Mouse (Mus musculus) E14TG2a.4 (cell line): ENCODE results near the gene Shmt1.

ENCODE experiments used
- H3K27me3 ChIP-seq: 2 replicates; pipeline ENCODE4 v1.6.1; 2014; ENCODE audit warnings: low read length, control low read depth; ENCODE audit not compliant: insufficient read depth
- H3K36me3 ChIP-seq: 2 replicates; pipeline ENCODE4 v1.6.1; 2014; ENCODE audit warnings: low read length, control low read depth; ENCODE audit not compliant: insufficient read depth
- H3K4me1 ChIP-seq: replicated peaks from 2 replicates; pipeline ENCODE4 v1.6.1; 2014; ENCODE audit warnings: low read depth, low read length, control low read depth
- H3K4me3 ChIP-seq: replicated peaks from 2 replicates; pipeline ENCODE4 v1.5.1; 2014; ENCODE audit warnings: mild to moderate bottlenecking, low read length
- H3K9me3 ChIP-seq: 2 replicates; pipeline ENCODE4 v1.6.1; 2014; ENCODE audit warnings: low read length, control low read depth
- CTCF ChIP-seq: conservative IDR thresholded peaks from 2 replicates; pipeline ENCODE4 v1.5.1; 2014; ENCODE audit warnings: low read length
- NANOG ChIP-seq: IDR thresholded peaks from 2 replicates; pipeline ENCODE4 v1.6.1; 2014; ENCODE audit warnings: borderline replicate concordance, low read length, mixed read lengths
- POU5F1 ChIP-seq: IDR thresholded peaks from 2 replicates; pipeline ENCODE4 v1.6.1; 2014; ENCODE audit warnings: low read length, borderline replicate concordance

Shmt1 gene

DNA sequence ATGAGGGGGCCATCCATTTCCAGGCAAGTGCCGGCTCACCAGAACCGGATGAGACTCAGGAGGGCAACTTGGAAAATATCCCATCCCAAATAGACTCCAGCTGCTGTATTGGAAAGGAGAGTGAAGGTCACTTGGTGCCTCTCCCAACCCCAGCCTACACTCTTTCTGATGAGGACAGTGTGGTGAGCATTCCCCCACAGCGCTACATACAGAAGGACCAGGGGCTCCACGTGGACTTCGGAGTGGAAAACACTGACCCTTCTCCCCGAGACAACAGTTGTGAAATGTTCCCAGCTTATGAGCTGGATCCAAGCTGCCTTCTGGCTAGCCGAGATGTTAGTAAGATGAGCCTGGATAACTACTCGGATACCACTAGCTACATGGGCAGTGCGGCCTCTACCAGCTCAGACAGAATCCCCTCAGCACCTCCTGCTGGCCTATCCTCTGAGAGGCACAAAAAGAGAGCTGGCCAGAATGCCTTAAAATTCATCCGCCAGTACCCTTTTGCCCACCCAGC is 31.8 kb downstream of the Shmt1 start:
- Histone ChIP-seq H3K4me3 (peak overlapping the region; percentile 98), H3K27me3 (no peaks in the 10 kb centered on the region), H3K9me3 (no peaks in the 10 kb centered on the region), H3K4me1 (peaks cover 83% of the 10 kb centered on the region), H3K36me3 (peaks cover 72% of the 10 kb centered on the region)
- TF ChIP-seq POU5F1: no peak
- no peak for TF ChIP-seq NANOG
- TF ChIP-seq CTCF: no peak

DNA sequence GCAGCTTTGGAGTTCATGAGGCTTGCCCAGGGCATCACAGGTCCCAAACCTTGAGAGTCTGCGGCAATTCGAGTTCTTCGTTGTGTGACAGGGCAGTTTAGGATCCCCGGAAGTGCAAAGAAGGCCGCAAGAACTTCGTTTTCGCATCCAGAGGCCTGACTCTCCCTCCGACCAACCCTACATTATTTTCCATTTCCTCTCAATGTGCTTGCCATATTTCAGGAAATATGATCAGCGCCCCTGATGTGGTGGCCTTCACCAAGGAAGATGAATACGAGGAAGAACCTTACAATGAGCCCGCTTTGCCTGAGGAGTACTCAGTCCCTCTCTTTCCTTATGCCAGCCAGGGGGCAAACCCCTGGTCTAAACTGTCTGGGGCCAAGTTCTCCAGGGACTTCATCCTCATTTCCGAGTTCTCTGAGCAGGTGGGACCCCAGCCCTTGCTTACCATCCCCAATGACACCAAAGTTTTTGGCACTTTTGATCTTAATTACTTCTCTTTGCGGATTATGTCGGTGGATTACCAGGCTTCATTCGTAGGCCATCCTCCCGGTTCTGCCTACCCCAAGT is 33.6 kb downstream of the Shmt1 start:
- no peaks in the 10 kb centered on the region for H3K27me3 ChIP-seq
- H3K4me3 ChIP-seq: peak overlapping the region; percentile 98
- H3K4me1 ChIP-seq: peaks cover 71% of the 10 kb centered on the region
- TF ChIP-seq NANOG (no peak), POU5F1 (no peak), CTCF (no peak)
- H3K9me3 ChIP-seq: no peaks in the 10 kb centered on the region
- peaks cover 58% of the 10 kb centered on the region for H3K36me3 ChIP-seq

DNA sequence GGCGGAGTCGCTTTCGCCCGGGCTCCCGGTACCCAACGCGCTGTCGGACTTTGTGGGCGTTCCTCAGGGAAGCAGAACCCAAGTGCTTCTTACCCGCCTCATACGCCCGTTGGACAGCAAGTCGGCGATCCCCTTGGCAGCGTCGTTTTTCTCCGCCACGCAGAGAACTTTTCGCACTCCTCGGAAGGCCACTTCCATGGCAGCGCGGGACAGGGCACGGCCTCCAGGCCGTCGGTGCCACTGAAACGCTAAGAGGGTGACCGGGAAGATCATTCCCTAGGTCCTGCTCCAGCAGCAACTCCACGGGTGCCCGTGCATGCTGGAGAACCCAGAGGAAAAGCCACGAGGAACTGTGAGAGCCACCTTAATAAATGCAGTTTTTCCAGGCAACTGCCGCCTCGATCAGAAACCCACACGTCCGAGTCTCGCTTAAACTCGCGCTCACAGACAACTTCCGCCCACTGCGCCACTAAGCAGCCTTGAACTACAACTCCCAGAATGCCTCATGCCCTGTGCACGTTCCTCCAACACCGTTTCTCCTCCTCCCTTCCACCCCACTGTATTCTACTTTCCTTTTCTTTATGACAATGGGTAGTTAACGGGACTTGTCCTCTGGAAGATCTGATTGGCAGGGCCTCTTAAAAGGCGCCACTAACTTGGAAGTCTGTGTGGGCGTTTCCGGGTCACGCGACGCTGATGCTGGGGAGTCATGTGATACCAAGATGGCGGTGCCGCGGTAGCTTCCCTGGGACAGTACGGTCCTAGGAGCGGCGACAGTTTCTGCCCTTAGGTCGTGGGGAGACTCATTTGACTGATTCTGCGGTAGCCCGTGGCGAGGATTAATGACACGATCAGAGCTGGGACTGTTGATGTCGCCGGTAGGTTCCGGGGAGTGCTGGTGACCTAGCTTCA is 34.4 kb downstream of the Shmt1 start, which contains the start of the genes Top3a and Smcr8:
Top3a (minus strand) TSS at position 537 of the 912 bp plus-strand sequence.
Smcr8 (plus strand) TSS at position 696 of the 912 bp plus-strand sequence.
- peak within 1 kb of the TSS; percentile 98 for H3K4me3 ChIP-seq
- peaks cover 63% of the 10 kb centered on the region for H3K4me1 ChIP-seq
- peaks cover 50% of the 10 kb centered on the region for H3K36me3 ChIP-seq

DNA sequence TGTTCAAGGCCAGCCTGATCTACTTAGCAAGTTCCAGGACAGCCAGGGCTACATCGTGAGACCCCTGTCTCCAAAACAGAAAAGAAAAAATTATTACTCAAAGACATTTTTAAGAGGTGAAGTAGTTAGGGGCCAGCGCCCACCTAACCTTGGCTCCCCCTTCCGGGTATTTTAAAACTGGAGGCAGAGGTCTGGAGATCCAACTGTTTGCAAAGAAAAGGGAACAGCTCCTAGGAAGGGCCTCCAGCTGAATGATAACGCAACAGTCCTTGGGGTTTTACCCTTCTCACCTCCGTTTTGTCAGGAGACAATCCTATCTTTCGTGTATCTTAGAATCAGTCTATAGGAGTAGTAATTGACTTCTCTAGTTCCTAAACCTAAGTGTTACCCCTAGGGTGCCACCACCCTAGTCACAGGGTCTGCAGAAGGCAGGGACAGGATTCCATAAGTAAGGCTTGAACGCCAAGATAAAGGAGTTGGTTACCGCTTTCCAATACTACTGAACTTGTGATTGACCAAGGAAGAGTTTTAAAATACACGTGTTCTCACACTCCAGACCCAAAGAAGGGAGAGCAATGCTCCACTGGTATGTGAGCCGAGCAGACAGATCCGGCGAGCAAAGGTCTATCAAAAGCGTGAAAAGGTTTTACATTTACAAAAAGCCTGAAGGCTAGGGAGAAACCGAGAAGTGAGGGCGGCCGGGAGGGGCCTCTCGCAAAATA is 35.2 kb downstream of the Shmt1 start:
- peaks cover 42% of the 10 kb centered on the region for H3K36me3 ChIP-seq
- peaks cover 55% of the 10 kb centered on the region for H3K4me1 ChIP-seq
- no peak for TF ChIP-seq NANOG
- no peak for TF ChIP-seq CTCF
- no peak for TF ChIP-seq POU5F1
- no peaks in the 10 kb centered on the region for H3K27me3 ChIP-seq
- H3K4me3 ChIP-seq: peak overlapping the region; percentile 98
- H3K9me3 ChIP-seq: no peaks in the 10 kb centered on the region

More for the DNA sequence above, 34.4 kb downstream of the Shmt1 start, which contains the start of the genes Top3a and Smcr8:
- H3K27me3 ChIP-seq: no peaks in the 10 kb centered on the region
- TF ChIP-seq NANOG (peak; percentile 51; the same call in 1 of the 2 replicates), POU5F1 (no peak)
- H3K9me3 ChIP-seq: no peaks in the 10 kb centered on the region

DNA sequence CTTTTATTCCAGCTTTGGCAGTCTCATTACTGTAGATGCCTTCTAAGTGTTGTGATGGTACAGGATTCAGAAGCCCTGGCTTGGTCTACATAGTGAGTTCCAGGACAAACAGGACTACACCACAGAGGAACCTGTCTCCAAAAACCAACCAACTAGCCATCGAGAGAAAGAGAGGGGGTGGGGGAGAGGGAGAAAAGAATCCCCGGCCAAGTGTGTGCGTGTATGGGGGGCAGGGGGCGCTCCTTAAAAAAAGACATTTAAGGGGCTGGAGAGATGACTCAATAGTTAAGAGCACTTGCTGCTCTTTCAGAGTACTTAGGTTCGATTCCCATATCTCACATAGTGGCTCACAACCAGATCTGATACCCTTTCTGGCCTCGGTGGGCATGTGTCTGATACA is 35.9 kb downstream of the Shmt1 start:
- H3K4me1 ChIP-seq: peaks cover 48% of the 10 kb centered on the region
- H3K27me3 ChIP-seq: no peaks in the 10 kb centered on the region
- H3K36me3 ChIP-seq: peaks cover 35% of the 10 kb centered on the region
- H3K4me3 ChIP-seq: peak overlapping the region; percentile 98
- no peaks in the 10 kb centered on the region for H3K9me3 ChIP-seq
- no peak for TF ChIP-seq POU5F1
- no peak for TF ChIP-seq NANOG
- no peak for TF ChIP-seq CTCF

DNA sequence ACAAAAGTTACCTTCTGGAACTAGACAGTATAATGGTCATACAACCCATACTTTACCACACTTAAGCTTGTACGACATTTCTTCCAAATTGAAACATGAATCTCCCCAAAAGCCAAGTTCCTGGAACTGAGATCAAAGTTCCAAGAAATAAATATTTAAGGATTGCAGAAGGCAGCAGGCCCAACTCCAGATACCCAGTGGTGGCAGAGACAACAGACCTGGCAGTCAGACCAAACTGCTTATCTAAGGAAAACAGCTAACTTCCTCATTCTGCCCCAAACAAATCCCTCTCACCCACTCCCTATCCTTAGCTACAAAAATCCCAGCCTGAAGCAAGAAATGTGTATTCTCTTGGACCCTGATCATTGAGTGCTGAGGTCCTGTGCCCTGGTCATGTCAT is 36.7 kb downstream of the Shmt1 start:
- no peaks in the 10 kb centered on the region for H3K27me3 ChIP-seq
- peaks cover 28% of the 10 kb centered on the region for H3K36me3 ChIP-seq
- H3K4me1 ChIP-seq: peaks cover 41% of the 10 kb centered on the region
- H3K4me3 ChIP-seq: 0 out of 2 replicates have a peak overlapping the region, but pooled peaks have one; percentile 98
- H3K9me3 ChIP-seq: no peaks in the 10 kb centered on the region
- TF ChIP-seq NANOG (no peak), POU5F1 (no peak), CTCF (no peak)

DNA sequence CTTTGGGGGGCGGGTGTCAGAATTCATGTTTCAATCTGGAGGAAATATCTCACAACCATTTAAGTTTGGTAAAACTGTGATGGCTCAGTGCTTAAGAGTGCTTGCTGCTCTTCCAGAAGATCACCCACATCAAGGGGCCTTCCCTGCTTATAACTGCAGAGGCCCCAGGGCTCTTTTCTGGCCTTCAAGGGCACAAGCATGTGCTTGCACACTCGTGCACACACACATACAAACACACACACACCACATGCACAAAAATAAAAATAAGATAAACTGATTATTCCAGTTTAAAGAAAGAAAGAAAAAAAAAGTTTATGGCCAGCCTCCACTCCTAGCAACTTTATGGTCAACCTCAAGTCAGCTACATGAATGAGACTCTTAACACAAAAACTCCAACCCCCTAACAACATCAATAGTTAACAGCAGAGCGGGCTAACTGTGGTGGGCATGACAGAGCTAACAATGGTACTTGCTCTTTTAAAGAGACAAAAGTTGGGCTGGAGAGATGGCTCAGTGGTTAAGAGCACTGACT is 37.3 kb downstream of the Shmt1 start:
- no peaks in the 10 kb centered on the region for H3K9me3 ChIP-seq
- peaks cover 35% of the 10 kb centered on the region for H3K4me1 ChIP-seq
- no peak for TF ChIP-seq POU5F1
- H3K4me3 ChIP-seq: no peak overlapping the region
- no peaks in the 10 kb centered on the region for H3K27me3 ChIP-seq
- H3K36me3 ChIP-seq: peaks cover 21% of the 10 kb centered on the region

DNA sequence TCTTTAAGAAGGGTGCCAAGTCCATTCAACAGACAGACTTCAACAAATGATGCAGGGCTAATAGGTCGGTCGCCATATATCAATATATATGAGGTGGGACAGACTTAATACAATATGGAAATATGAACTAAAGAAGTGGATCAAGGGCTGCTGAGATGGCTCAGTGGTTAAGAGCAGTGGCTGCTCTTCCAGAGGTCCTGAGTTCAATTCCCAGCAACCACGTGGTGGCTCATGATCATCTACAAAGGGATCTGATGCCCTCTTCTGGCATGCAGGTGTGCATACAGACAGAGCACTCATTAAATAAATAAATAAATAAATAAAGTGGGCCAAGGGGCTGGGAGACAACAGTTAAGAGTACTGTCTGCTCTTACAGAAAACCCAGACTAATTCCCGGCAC is 39.4 kb downstream of the Shmt1 start:
- H3K27me3 ChIP-seq: no peaks in the 10 kb centered on the region
- peaks cover 21% of the 10 kb centered on the region for H3K4me1 ChIP-seq
- H3K36me3 ChIP-seq: peaks cover 7% of the 10 kb centered on the region; the same call in 1 of the 2 replicates
- H3K4me3 ChIP-seq: no peak overlapping the region
- no peak for TF ChIP-seq NANOG
- TF ChIP-seq CTCF: no peak
- TF ChIP-seq POU5F1: no peak
- H3K9me3 ChIP-seq: no peaks in the 10 kb centered on the region
